Mouse (Mus musculus): Measurements from ENCODE around the gene Vegfd. TPM values are rescaled to one million over a fixed set of nuclear protein-coding genes. Genes with fewer than 3 reads are reported as not detected.

Vegfd gene
- polyA plus RNA-seq (2016; fragmentation: Nextera tagmentation; extraction: Ambion mirVana): 4.0 and 4.5 TPM in 2 replicates

DNA sequence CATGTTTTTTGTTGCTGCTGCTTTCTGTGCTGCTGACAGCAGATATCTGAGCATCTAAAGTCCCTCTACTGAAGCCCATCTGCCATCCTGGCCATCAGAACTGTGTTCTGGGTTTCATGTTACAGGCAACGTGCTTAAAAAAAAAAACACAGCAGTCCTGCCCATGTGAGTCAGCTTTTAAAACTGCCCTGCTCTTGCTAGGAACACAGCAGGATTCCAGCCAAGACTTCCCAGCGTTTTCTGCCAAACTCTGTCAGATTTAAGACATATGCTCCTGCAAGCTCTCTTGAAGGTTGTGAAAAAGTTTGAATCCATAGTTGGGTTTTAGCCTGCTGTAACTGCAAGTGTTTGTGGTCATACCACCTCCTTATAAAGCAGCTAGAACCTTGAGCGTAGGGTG is at the start of gene Vegfd:
Vegfd (plus strand) TSS at position 298 of the 400 bp plus-strand sequence.
- Histone ChIP-seq H3K9ac (replicated peaks) (0 out of 2 replicates have a peak within 1 kb of the TSS, but pooled peaks have one; percentile 12), H3K4me3 (replicated peaks) (no peak within 1 kb of the TSS), H3K4me2 (no peak within 1 kb of the TSS), H3K36me3 (no peaks in the 10 kb centered on the region), H3K9me3 (no peaks in the 10 kb centered on the region), H3K27me3 (peaks cover 5% of the 10 kb centered on the region; the same call in 1 of the 2 replicates), H3K27ac (peak within 1 kb of the TSS; percentile 41; the same call in 1 of the 2 replicates), H3K4me1 (replicated peaks) (no peaks in the 10 kb centered on the region; the same call in 1 of the 2 replicates)
- 26% methylated on average over 3 of the region's 3 CpGs for WGBS
- ATAC-seq (ENCODE audit: insufficient number of reproducible peaks, insufficient read depth, low FRiP score, low TSS enrichment, low read depth): no peak

DNA sequence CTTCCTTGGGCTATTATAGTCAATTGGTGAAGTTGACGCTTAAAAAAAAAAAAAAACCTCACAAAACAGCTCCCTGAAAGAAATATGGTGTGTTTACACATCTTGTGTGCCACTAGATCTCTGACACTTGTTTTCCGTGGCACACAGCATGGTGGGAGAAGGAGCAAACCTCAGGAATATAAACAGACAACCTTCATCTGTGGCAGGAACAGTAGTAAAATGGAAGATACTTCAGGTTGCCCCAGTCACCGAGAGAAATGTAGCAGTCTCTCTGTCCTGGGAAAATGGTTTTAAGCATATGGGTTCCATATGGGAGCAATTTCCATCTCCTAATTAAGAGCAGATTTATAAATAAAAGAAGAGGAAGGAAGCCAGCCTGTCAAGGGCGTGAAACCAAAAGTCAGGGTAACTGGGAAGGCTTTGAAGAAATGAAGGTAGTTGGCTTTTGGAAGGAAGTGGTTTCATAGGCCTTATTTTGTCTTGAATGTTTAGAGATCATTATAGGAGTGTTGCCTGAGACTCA is 49.7 kb upstream of the Vegfd start:
- no peak for ATAC-seq (ENCODE audit: insufficient number of reproducible peaks, insufficient read depth, low FRiP score, low TSS enrichment, low read depth)
- H3K4me1 ChIP-seq (replicated peaks): no peaks in the 10 kb centered on the region
- no peak overlapping the region for H3K4me3 ChIP-seq (replicated peaks)
- peaks cover 15% of the 10 kb centered on the region for H3K27me3 ChIP-seq
- H3K36me3 ChIP-seq: no peaks in the 10 kb centered on the region
- H3K27ac ChIP-seq: no peak overlapping the region
- no peak overlapping the region for H3K9ac ChIP-seq (replicated peaks)
- H3K4me2 ChIP-seq: no peak overlapping the region
- H3K9me3 ChIP-seq: no peaks in the 10 kb centered on the region
- WGBS: 33% methylated on average over 4 of the region's 4 CpGs

GRCm38 (mm10) chrX:164330351-164330750 is 42.8 kb upstream of the Vegfd start:
- WGBS: 86% methylated on average over 2 of the region's 2 CpGs
- H3K27ac ChIP-seq: no peak overlapping the region
- peaks cover 5% of the 10 kb centered on the region; the same call in 1 of the 2 replicates for H3K27me3 ChIP-seq
- H3K9me3 ChIP-seq: no peaks in the 10 kb centered on the region
- no peak overlapping the region for H3K4me2 ChIP-seq
- H3K9ac ChIP-seq (replicated peaks): no peak overlapping the region
- no peaks in the 10 kb centered on the region for H3K4me1 ChIP-seq (replicated peaks)
- no peak for ATAC-seq (ENCODE audit: insufficient number of reproducible peaks, insufficient read depth, low FRiP score, low TSS enrichment, low read depth)
- H3K4me3 ChIP-seq (replicated peaks): no peak overlapping the region
- H3K36me3 ChIP-seq: no peaks in the 10 kb centered on the region

DNA sequence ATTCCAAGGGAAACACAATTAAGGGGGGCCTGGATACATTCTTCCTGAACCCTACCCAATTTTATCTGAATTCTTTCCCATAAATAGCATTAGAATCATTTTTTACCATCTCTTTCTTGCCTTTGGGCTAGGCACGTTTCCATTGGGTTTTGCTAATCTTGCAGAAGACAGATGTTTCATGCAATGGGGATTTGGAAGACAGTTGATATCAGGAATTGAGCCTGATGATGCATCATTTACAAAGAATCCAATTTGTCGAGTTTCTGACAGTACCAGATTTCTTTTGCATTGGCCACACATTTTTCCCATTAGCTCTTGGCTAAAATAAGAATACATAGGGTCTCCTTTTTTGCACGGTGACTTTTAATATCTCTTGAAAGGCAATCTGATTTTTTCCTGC is 42.4 kb upstream of the Vegfd start:
- 71% methylated on average over 3 of the region's 3 CpGs for WGBS
- no peak overlapping the region for H3K27ac ChIP-seq
- H3K4me2 ChIP-seq: no peak overlapping the region
- no peaks in the 10 kb centered on the region for H3K4me1 ChIP-seq (replicated peaks)
- H3K9me3 ChIP-seq: no peaks in the 10 kb centered on the region
- no peak for ATAC-seq (ENCODE audit: insufficient number of reproducible peaks, insufficient read depth, low FRiP score, low TSS enrichment, low read depth)
- H3K36me3 ChIP-seq: no peaks in the 10 kb centered on the region
- H3K27me3 ChIP-seq: peaks cover 5% of the 10 kb centered on the region; the same call in 1 of the 2 replicates
- no peak overlapping the region for H3K9ac ChIP-seq (replicated peaks)
- H3K4me3 ChIP-seq (replicated peaks): no peak overlapping the region

GRCm38 (mm10) chrX:164338591-164338990 is 34.6 kb upstream of the Vegfd start:
- no peaks in the 10 kb centered on the region for H3K36me3 ChIP-seq
- no peak overlapping the region for H3K4me3 ChIP-seq (replicated peaks)
- 86% methylated on average over 4 of the region's 4 CpGs for WGBS

GRCm38 (mm10) chrX:164345359-164345938 is 27.7 kb upstream of the Vegfd start:
- ATAC-seq (ENCODE audit: insufficient number of reproducible peaks, insufficient read depth, low FRiP score, low TSS enrichment, low read depth): no peak
- 0 out of 2 replicates have a peak, but pooled peaks cover 5% of the 10 kb centered on the region for H3K27me3 ChIP-seq
- no peak overlapping the region for H3K27ac ChIP-seq
- H3K4me2 ChIP-seq: no peak overlapping the region
- H3K4me3 ChIP-seq (replicated peaks): no peak overlapping the region
- H3K9ac ChIP-seq (replicated peaks): no peak overlapping the region
- no peaks in the 10 kb centered on the region for H3K4me1 ChIP-seq (replicated peaks)
- H3K36me3 ChIP-seq: no peaks in the 10 kb centered on the region
- 87% methylated on average over 4 of the region's 4 CpGs for WGBS
- no peaks in the 10 kb centered on the region for H3K9me3 ChIP-seq

More at GRCm38 (mm10) chrX:164338591-164338990, 34.6 kb upstream of the Vegfd start:
- Histone ChIP-seq H3K27me3 (peaks cover 4% of the 10 kb centered on the region; the same call in 1 of the 2 replicates), H3K27ac (no peak overlapping the region), H3K4me1 (replicated peaks) (no peaks in the 10 kb centered on the region), H3K4me2 (no peak overlapping the region), H3K9me3 (no peaks in the 10 kb centered on the region), H3K9ac (replicated peaks) (no peak overlapping the region)
- no peak for ATAC-seq (ENCODE audit: insufficient number of reproducible peaks, insufficient read depth, low FRiP score, low TSS enrichment, low read depth)

GRCm38 (mm10) chrX:164348937-164349336 is 24.2 kb upstream of the Vegfd start:
- H3K36me3 ChIP-seq: no peaks in the 10 kb centered on the region
- ATAC-seq (ENCODE audit: insufficient number of reproducible peaks, insufficient read depth, low FRiP score, low TSS enrichment, low read depth): no peak
- H3K9ac ChIP-seq (replicated peaks): no peak overlapping the region
- H3K4me3 ChIP-seq (replicated peaks): no peak overlapping the region
- 84% methylated on average over 3 of the region's 3 CpGs for WGBS
- no peaks in the 10 kb centered on the region for H3K9me3 ChIP-seq
- no peaks in the 10 kb centered on the region for H3K4me1 ChIP-seq (replicated peaks)
- no peak overlapping the region for H3K4me2 ChIP-seq
- H3K27me3 ChIP-seq: no peaks in the 10 kb centered on the region
- no peak overlapping the region for H3K27ac ChIP-seq

GRCm38 (mm10) chrX:164365153-164365865 is 7.9 kb upstream of the Vegfd start:
- Histone ChIP-seq H3K4me2 (no peak overlapping the region), H3K36me3 (no peaks in the 10 kb centered on the region), H3K27ac (no peak overlapping the region), H3K9me3 (no peaks in the 10 kb centered on the region), H3K4me3 (replicated peaks) (no peak overlapping the region), H3K4me1 (replicated peaks) (no peaks in the 10 kb centered on the region), H3K27me3 (no peaks in the 10 kb centered on the region; the same call in 1 of the 2 replicates), H3K9ac (replicated peaks) (no peak overlapping the region)
- WGBS: 59% methylated on average over 4 of the region's 4 CpGs
- no peak for ATAC-seq (ENCODE audit: insufficient number of reproducible peaks, insufficient read depth, low FRiP score, low TSS enrichment, low read depth)

DNA sequence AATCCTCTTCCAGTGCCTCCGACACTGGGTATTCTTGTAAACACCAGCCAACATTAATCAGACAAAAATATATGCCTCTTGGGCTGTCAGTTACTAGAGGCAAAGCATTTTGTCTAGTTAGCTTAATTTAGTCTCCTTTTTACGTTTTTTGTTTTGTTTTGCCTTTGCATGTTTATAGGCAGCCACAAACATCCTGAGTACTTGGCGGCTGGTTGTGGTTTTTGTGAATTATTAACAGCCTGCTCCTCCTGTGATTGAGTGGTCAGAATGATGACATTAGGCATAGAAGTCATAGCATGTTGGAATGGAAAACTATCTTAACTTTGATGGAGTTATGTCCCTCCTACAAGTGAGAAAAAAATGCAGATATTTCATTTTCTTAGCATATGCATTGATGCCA is 2.6 kb upstream of the Vegfd start:
- H3K4me1 ChIP-seq (replicated peaks): no peaks in the 10 kb centered on the region; the same call in 1 of the 2 replicates
- no peak overlapping the region for H3K4me2 ChIP-seq
- no peak overlapping the region for H3K27ac ChIP-seq
- no peak overlapping the region for H3K9ac ChIP-seq (replicated peaks)
- no peak overlapping the region for H3K4me3 ChIP-seq (replicated peaks)
- H3K27me3 ChIP-seq: peaks cover 5% of the 10 kb centered on the region; the same call in 1 of the 2 replicates
- no peaks in the 10 kb centered on the region for H3K9me3 ChIP-seq
- H3K36me3 ChIP-seq: no peaks in the 10 kb centered on the region
- 74% methylated on average over 3 of the region's 3 CpGs for WGBS
- ATAC-seq (ENCODE audit: insufficient number of reproducible peaks, insufficient read depth, low FRiP score, low TSS enrichment, low read depth): no peak

DNA sequence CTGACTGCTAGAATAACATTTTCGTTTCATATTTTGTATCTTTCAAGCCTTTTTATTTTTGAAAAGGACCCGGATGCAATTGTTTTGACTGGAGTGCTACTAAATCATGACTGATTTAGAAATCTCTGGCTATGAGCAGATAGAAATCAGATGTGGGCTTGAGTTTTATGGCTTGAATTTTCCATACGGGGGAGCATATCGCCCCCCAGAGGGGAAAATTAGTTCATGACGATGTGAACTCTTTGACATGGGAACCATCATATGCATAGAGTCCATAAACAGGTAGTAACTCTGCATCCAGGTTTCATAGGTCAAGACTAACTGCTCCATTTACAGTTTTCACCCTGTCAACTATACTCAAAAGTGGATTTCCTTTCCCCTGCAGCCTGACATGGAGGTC is 1.4 kb downstream of the Vegfd start:
- H3K4me1 ChIP-seq (replicated peaks): no peaks in the 10 kb centered on the region; the same call in 1 of the 2 replicates
- H3K27ac ChIP-seq: no peak overlapping the region
- H3K4me3 ChIP-seq (replicated peaks): no peak overlapping the region
- H3K27me3 ChIP-seq: peaks cover 5% of the 10 kb centered on the region; the same call in 1 of the 2 replicates
- no peaks in the 10 kb centered on the region for H3K36me3 ChIP-seq
- H3K4me2 ChIP-seq: 0 out of 2 replicates have a peak overlapping the region, but pooled peaks have one; percentile 6
- WGBS: 24% methylated on average over 5 of the region's 5 CpGs
- H3K9ac ChIP-seq (replicated peaks): no peak overlapping the region
- H3K9me3 ChIP-seq: no peaks in the 10 kb centered on the region
- no peak for ATAC-seq (ENCODE audit: insufficient number of reproducible peaks, insufficient read depth, low FRiP score, low TSS enrichment, low read depth)

DNA sequence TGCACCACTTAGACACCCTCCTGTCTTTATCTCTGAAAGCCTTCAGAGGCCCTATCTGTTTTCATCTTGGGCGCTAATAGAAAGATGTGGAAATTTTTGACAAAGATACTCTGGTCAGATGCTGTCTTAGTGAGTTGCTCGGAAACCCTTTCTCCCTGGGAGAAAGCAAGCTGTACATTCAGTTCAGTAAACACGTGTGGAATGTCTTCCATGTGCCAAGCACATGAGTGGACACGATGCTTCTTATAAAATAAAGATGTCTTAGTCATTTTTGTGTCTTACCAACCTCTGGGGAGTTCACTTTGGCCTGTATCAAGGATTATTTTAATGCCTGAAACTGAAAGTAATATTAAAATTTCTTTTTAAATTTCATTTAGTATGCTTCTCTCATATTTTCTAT is 6.5 kb downstream of the Vegfd start:
- H3K4me1 ChIP-seq (replicated peaks): no peaks in the 10 kb centered on the region
- no peak overlapping the region for H3K4me3 ChIP-seq (replicated peaks)
- no peak overlapping the region for H3K4me2 ChIP-seq
- H3K27me3 ChIP-seq: peaks cover 14% of the 10 kb centered on the region; the same call in 1 of the 2 replicates
- no peaks in the 10 kb centered on the region for H3K9me3 ChIP-seq
- no peaks in the 10 kb centered on the region for H3K36me3 ChIP-seq
- ATAC-seq (ENCODE audit: insufficient number of reproducible peaks, insufficient read depth, low FRiP score, low TSS enrichment, low read depth): no peak
- H3K27ac ChIP-seq: no peak overlapping the region
- H3K9ac ChIP-seq (replicated peaks): no peak overlapping the region
- 90% methylated on average over 4 of the region's 4 CpGs for WGBS

All from limb, embryonic 12.5 days (tissue).